Mouse (Mus musculus) G1E (cell line): ENCODE measurements at regions not wholly inside any gene's neighbourhood (a gene's known extent, or its start where the extent isn't known, plus 50 kb on each side); places are given as distances from the start of the nearest gene placed in this dataset.

Experiments used
- CTCF ChIP-seq: IDR thresholded peaks from 2 replicates; pipeline ENCODE4 v1.5.1; 2012; ENCODE audit warnings: low read depth, low read length, inconsistent platforms, mixed read lengths
- GATA1 ChIP-seq: IDR thresholded peaks from 2 replicates; pipeline ENCODE4 v1.6.1; 2012; ENCODE audit warnings: borderline replicate concordance, low read length, inconsistent platforms, mixed read lengths
- GATA2 ChIP-seq: IDR thresholded peaks from 2 replicates; pipeline ENCODE4 v1.6.1; 2012; ENCODE audit warnings: low read depth, low read length, inconsistent platforms, borderline replicate concordance
- POLR2AphosphoS5 ChIP-seq: IDR thresholded peaks from 2 replicates; pipeline ENCODE4 v1.6.1; 2012; ENCODE audit warnings: low read depth, low read length, inconsistent platforms; ENCODE audit not compliant: insufficient replicate concordance
- TAL1 ChIP-seq: conservative IDR thresholded peaks from 2 replicates; pipeline ENCODE4 v1.6.1; 2012; ENCODE audit warnings: low read depth, low read length, inconsistent platforms, mixed read lengths

- TF ChIP-seq CTCF (no peak), GATA1 (no peak), TAL1 (no peak), POLR2AphosphoS5 (no peak), GATA2 (no peak)
Measured at GRCm38 (mm10) chr9:116354056-116354732, 179.0 kb upstream of the Tgfbr2 start.
